ENCODE assay signal across 15 mouse cellular contexts in genomic region chr13:93057492-93058260, GRCm38 (mm10).
"Had no signal": no experiment of that assay in that cellular context is flagged by ENCODE, and none has a peak within 500 bp of the region (broad histone marks: within the 10 kb centered on the region; RNA-seq: fewer than 3 reads in every experiment).

No protein-coding gene starts in this region.

- H3K4me3 ChIP-seq: limb, embryonic 15.5 days; liver, embryonic 12.5 days; lung, embryonic 15.5 days; megakaryocyte, embryonic 14.5 days; midbrain, embryonic 13.5 days; neural tube, embryonic 12.5 days had no signal

- DNase-seq: kidney, adult 11 months; kidney, adult 9 months; kidney, postnatal 36 days; lung, postnatal 14 days; thymus, adult 18-20 months; thymus, postnatal 14 days had no signal

- H3K27ac ChIP-seq: kidney, postnatal 0 days; limb, embryonic 15.5 days; liver, embryonic 12.5 days; lung, embryonic 15.5 days; macrophage; midbrain, embryonic 13.5 days; neural tube, embryonic 12.5 days; stomach, postnatal 0 days had no signal
